Mouse (Mus musculus): ENCODE measurements around the gene Zfp598. TPM values are rescaled to one million over a fixed set of nuclear protein-coding genes. Genes with fewer than 3 reads are reported as not detected.

Gene Zfp598
- polyA plus RNA-seq, 1 experiment, result 7.3 TPM

- H3K4me3 ChIP-seq (replicated peaks), result no peak overlapping the region
- H3K9me3 ChIP-seq (ENCODE audit: control insufficient read depth, low read length), result no peaks in the 10 kb centered on the region
- no peak for TF ChIP-seq GATA1 (IDR thresholded peaks at IDR 0.05; ENCODE audit: low read length)
- TF ChIP-seq TAL1 (IDR thresholded peaks at IDR 0.05; ENCODE audit: low read length), result no peak
- H3K4me1 ChIP-seq (ENCODE audit: control insufficient read depth), result peaks cover 66% of the 10 kb centered on the region
- peaks cover 61% of the 10 kb centered on the region for H3K36me3 ChIP-seq (ENCODE audit: control insufficient read depth)
- H3K27me3 ChIP-seq (ENCODE audit: control insufficient read depth), result no peaks in the 10 kb centered on the region
Measured at GRCm38 (mm10) chr17:24674277-24674676, 4.8 kb downstream of the Zfp598 start.

GRCm38 (mm10) chr17:24676187-24676586, 6.7 kb downstream of the Zfp598 start:
- Histone ChIP-seq H3K9me3 (ENCODE audit: control insufficient read depth, low read length) (no peaks in the 10 kb centered on the region), H3K4me3 (replicated peaks) (no peak overlapping the region), H3K36me3 (ENCODE audit: control insufficient read depth) (peaks cover 79% of the 10 kb centered on the region), H3K4me1 (ENCODE audit: control insufficient read depth) (peaks cover 49% of the 10 kb centered on the region), H3K27me3 (ENCODE audit: control insufficient read depth) (no peaks in the 10 kb centered on the region)
- no peak for TF ChIP-seq TAL1 (IDR thresholded peaks at IDR 0.05; ENCODE audit: low read length)

GRCm38 (mm10) chr17:24676877-24677276, 7.4 kb downstream of the Zfp598 start:
- peaks cover 83% of the 10 kb centered on the region for H3K36me3 ChIP-seq (ENCODE audit: control insufficient read depth)
- H3K4me1 ChIP-seq (ENCODE audit: control insufficient read depth), result peaks cover 42% of the 10 kb centered on the region

GRCm38 (mm10) chr17:24677500-24678080, 8.1 kb downstream of the Zfp598 start:
- H3K9me3 ChIP-seq (ENCODE audit: control insufficient read depth, low read length), result no peaks in the 10 kb centered on the region
- TF ChIP-seq TAL1 (IDR thresholded peaks at IDR 0.05; ENCODE audit: low read length), result no peak
- no peak for TF ChIP-seq GATA1 (IDR thresholded peaks at IDR 0.05; ENCODE audit: low read length)
- H3K27me3 ChIP-seq (ENCODE audit: control insufficient read depth), result no peaks in the 10 kb centered on the region
- peaks cover 83% of the 10 kb centered on the region for H3K36me3 ChIP-seq (ENCODE audit: control insufficient read depth)
- no peak overlapping the region for H3K4me3 ChIP-seq (replicated peaks)
- H3K4me1 ChIP-seq (ENCODE audit: control insufficient read depth), result peaks cover 37% of the 10 kb centered on the region

More at GRCm38 (mm10) chr17:24676877-24677276, 7.4 kb downstream of the Zfp598 start:
- no peak overlapping the region for H3K4me3 ChIP-seq (replicated peaks)
- TF ChIP-seq GATA1 (IDR thresholded peaks at IDR 0.05; ENCODE audit: low read length), result no peak
- TF ChIP-seq TAL1 (IDR thresholded peaks at IDR 0.05; ENCODE audit: low read length), result no peak
- H3K9me3 ChIP-seq (ENCODE audit: control insufficient read depth, low read length), result no peaks in the 10 kb centered on the region
- H3K27me3 ChIP-seq (ENCODE audit: control insufficient read depth), result no peaks in the 10 kb centered on the region

GRCm38 (mm10) chr17:24686514-24686913, 17.0 kb downstream of the Zfp598 start:
- Histone ChIP-seq H3K4me1 (ENCODE audit: control insufficient read depth) (peaks cover 31% of the 10 kb centered on the region), H3K4me3 (replicated peaks) (peak overlapping the region; percentile 6), H3K27me3 (ENCODE audit: control insufficient read depth) (peaks cover 55% of the 10 kb centered on the region), H3K36me3 (ENCODE audit: control insufficient read depth) (peaks cover 7% of the 10 kb centered on the region), H3K9me3 (ENCODE audit: control insufficient read depth, low read length) (peaks cover 14% of the 10 kb centered on the region; the same call in 1 of the 2 replicates)
- TF ChIP-seq TAL1 (IDR thresholded peaks at IDR 0.05; ENCODE audit: low read length) (no peak), GATA1 (IDR thresholded peaks at IDR 0.05; ENCODE audit: low read length) (no peak)

GRCm38 (mm10) chr17:24687146-24687595, 17.7 kb downstream of the Zfp598 start:
- Histone ChIP-seq H3K36me3 (ENCODE audit: control insufficient read depth) (peaks cover 3% of the 10 kb centered on the region), H3K27me3 (ENCODE audit: control insufficient read depth) (peaks cover 58% of the 10 kb centered on the region), H3K9me3 (ENCODE audit: control insufficient read depth, low read length) (peaks cover 14% of the 10 kb centered on the region; the same call in 1 of the 2 replicates), H3K4me1 (ENCODE audit: control insufficient read depth) (peaks cover 34% of the 10 kb centered on the region), H3K4me3 (replicated peaks) (peak overlapping the region; percentile 52)
- TF ChIP-seq TAL1 (IDR thresholded peaks at IDR 0.05; ENCODE audit: low read length) (no peak), GATA1 (IDR thresholded peaks at IDR 0.05; ENCODE audit: low read length) (no peak)

- Histone ChIP-seq H3K27me3 (ENCODE audit: control insufficient read depth) (peaks cover 63% of the 10 kb centered on the region), H3K36me3 (ENCODE audit: control insufficient read depth) (peaks cover 7% of the 10 kb centered on the region), H3K4me3 (replicated peaks) (peak overlapping the region; percentile 52), H3K4me1 (ENCODE audit: control insufficient read depth) (peaks cover 35% of the 10 kb centered on the region), H3K9me3 (ENCODE audit: control insufficient read depth, low read length) (peaks cover 14% of the 10 kb centered on the region; the same call in 1 of the 2 replicates)
- TF ChIP-seq GATA1 (IDR thresholded peaks at IDR 0.05; ENCODE audit: low read length) (no peak), TAL1 (IDR thresholded peaks at IDR 0.05; ENCODE audit: low read length) (no peak)
Measured at GRCm38 (mm10) chr17:24687599-24687998, 18.1 kb downstream of the Zfp598 start.

- Histone ChIP-seq H3K36me3 (ENCODE audit: control insufficient read depth) (peaks cover 20% of the 10 kb centered on the region), H3K9me3 (ENCODE audit: control insufficient read depth, low read length) (peaks cover 14% of the 10 kb centered on the region; the same call in 1 of the 2 replicates), H3K27me3 (ENCODE audit: control insufficient read depth) (peaks cover 64% of the 10 kb centered on the region), H3K4me3 (replicated peaks) (no peak within 1 kb of the TSS), H3K4me1 (ENCODE audit: control insufficient read depth) (peaks cover 43% of the 10 kb centered on the region)
- no peak for TF ChIP-seq GATA1 (IDR thresholded peaks at IDR 0.05; ENCODE audit: low read length)
- TF ChIP-seq TAL1 (IDR thresholded peaks at IDR 0.05; ENCODE audit: low read length), result no peak
Measured at GRCm38 (mm10) chr17:24689251-24690081, 20.0 kb downstream of the Zfp598 start, which contains the start of gene Syngr3. Gene Syngr3, minus strand, starts transcription at chr17:24689955.

GRCm38 (mm10) chr17:24692385-24692784, 22.9 kb downstream of the Zfp598 start:
- Histone ChIP-seq H3K9me3 (ENCODE audit: control insufficient read depth, low read length) (peaks cover 13% of the 10 kb centered on the region; the same call in 1 of the 2 replicates), H3K4me3 (replicated peaks) (no peak overlapping the region), H3K4me1 (ENCODE audit: control insufficient read depth) (peaks cover 56% of the 10 kb centered on the region), H3K27me3 (ENCODE audit: control insufficient read depth) (peaks cover 51% of the 10 kb centered on the region), H3K36me3 (ENCODE audit: control insufficient read depth) (peaks cover 20% of the 10 kb centered on the region)
- TF ChIP-seq TAL1 (IDR thresholded peaks at IDR 0.05; ENCODE audit: low read length) (no peak), GATA1 (IDR thresholded peaks at IDR 0.05; ENCODE audit: low read length) (no peak)

All from erythroblast, embryonic 14.5 days (primary cell).